Mouse (Mus musculus) G1E (cell line): ENCODE measurements around the gene Iqch.

Source experiments
- CTCF ChIP-seq: IDR thresholded peaks from 2 replicates; pipeline ENCODE4 v1.5.1; 2012; ENCODE audit warnings: low read depth, low read length, inconsistent platforms, mixed read lengths
- GATA2 ChIP-seq: IDR thresholded peaks from 2 replicates; pipeline ENCODE4 v1.6.1; 2012; ENCODE audit warnings: low read depth, low read length, inconsistent platforms, borderline replicate concordance
- TAL1 ChIP-seq: conservative IDR thresholded peaks from 2 replicates; pipeline ENCODE4 v1.6.1; 2012; ENCODE audit warnings: low read depth, low read length, inconsistent platforms, mixed read lengths

DNA sequence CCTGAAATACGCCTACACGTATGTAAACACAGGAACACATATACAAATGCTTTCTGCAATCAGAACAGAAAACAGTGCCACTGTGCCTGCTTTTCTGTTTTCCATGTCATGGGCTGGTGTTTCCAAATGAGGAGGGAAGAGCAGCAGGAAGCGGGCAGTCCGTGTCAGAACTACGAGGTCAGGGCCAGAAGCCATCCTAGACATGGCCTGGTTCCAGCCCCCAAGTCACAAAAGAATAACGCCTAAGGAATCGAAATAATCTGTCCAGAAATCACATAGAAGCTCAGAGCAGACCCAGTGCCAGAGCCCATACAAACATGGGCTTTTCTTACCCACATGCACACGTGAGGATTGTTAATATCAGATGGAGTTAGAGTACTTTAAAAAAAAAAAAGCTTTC lies 45.4 kb downstream of the Iqch start:
- TF ChIP-seq CTCF (no peak), GATA2 (no peak), TAL1 (no peak)
